30 mouse cellular contexts compared by ENCODE assay signal in genomic region chr8:77684372-77684771, GRCm38 (mm10). TPM values are rescaled to one million over a fixed set of nuclear protein-coding genes. Genes with fewer than 3 reads are reported as not detected.
DNase-seq lines count a peak whose midpoint lies in the region; ATAC-seq lines count a peak whose summit lies in the region.
"Had no signal": no experiment of that assay in that cellular context is flagged by ENCODE, and none has a peak within 500 bp of the region (broad histone marks: within the 10 kb centered on the region; RNA-seq: fewer than 3 reads in every experiment).

No protein-coding gene starts in this region.

- ATAC-seq in heart, embryonic 15.5 days (replicated peaks; ENCODE audit: insufficient number of reproducible peaks, insufficient read depth, low FRiP score, low read depth), result no peak
- ATAC-seq in heart, embryonic 11.5 days (replicated peaks; ENCODE audit: insufficient number of reproducible peaks, low FRiP score, low TSS enrichment), result no peak
- ATAC-seq in lung, embryonic 16.5 days (ENCODE audit: low read depth), result peak; percentile 41; the same call in 1 of the 2 replicates
- peak; percentile 38; the same call in 1 of the 2 replicates for ATAC-seq in intestine, embryonic 16.5 days
- ATAC-seq: activated CD4-positive, CD25-positive, alpha-beta regulatory T cell, adult 4 months; forebrain, postnatal 0 days; inflammation-experienced regulatory T-cells, adult 6 months had no signal

- H3K36me3 ChIP-seq in heart, embryonic 15.5 days, result peaks cover 9% of the 10 kb centered on the region
- peaks cover 5% of the 10 kb centered on the region; the same call in 1 of the 2 replicates for H3K36me3 ChIP-seq in heart, embryonic 11.5 days (ENCODE audit: control insufficient read depth, insufficient read depth, low read length)
- peaks cover 5% of the 10 kb centered on the region; the same call in 1 of the 2 replicates for H3K36me3 ChIP-seq in lung, embryonic 16.5 days (ENCODE audit: control insufficient read depth, insufficient read depth, low read length)
- H3K36me3 ChIP-seq in intestine, embryonic 16.5 days (ENCODE audit: control insufficient read depth, insufficient read depth, low read length), result no peaks in the 10 kb centered on the region
- H3K36me3 ChIP-seq: forebrain, embryonic 12.5 days; hindbrain, embryonic 15.5 days; neural tube, embryonic 15.5 days had no signal

- 65% methylated on average over 6 of the region's 6 CpGs for whole genome bisulfite sequencing in heart, embryonic 15.5 days
- 56% methylated on average over 6 of the region's 6 CpGs for WGBS in heart, embryonic 11.5 days (ENCODE audit: insufficient replicate concordance)
- WGBS in lung, embryonic 16.5 days, result 62% methylated on average over 6 of the region's 6 CpGs
- WGBS in intestine, embryonic 16.5 days, result 53% methylated on average over 6 of the region's 6 CpGs

- no peaks in the 10 kb centered on the region for H3K9me3 ChIP-seq in heart, embryonic 15.5 days (replicated peaks)
- H3K9me3 ChIP-seq in heart, embryonic 11.5 days (replicated peaks; ENCODE audit: control insufficient read depth, low read length), result no peaks in the 10 kb centered on the region
- H3K9me3 ChIP-seq in lung, embryonic 16.5 days (ENCODE audit: control insufficient read depth, low read length), result no peaks in the 10 kb centered on the region
- H3K9me3 ChIP-seq in intestine, embryonic 16.5 days (ENCODE audit: control insufficient read depth, low read length), result no peaks in the 10 kb centered on the region
- H3K9me3 ChIP-seq: forebrain, embryonic 12.5 days; hindbrain, embryonic 10.5 days; hindbrain, embryonic 15.5 days; limb, embryonic 12.5 days; neural tube, embryonic 15.5 days had no signal

- no peak overlapping the region for H3K4me3 ChIP-seq in heart, embryonic 15.5 days
- H3K4me3 ChIP-seq in heart, embryonic 11.5 days (ENCODE audit: low read depth, low read length), result no peak overlapping the region
- H3K4me3 ChIP-seq in lung, embryonic 16.5 days (ENCODE audit: low read length), result no peak overlapping the region
- H3K4me3 ChIP-seq in intestine, embryonic 16.5 days (ENCODE audit: low read length), result no peak overlapping the region
- H3K4me3 ChIP-seq: erythroblast, embryonic 14.5 days; forebrain, embryonic 12.5 days; hindbrain, embryonic 10.5 days; hindbrain, embryonic 15.5 days; limb, embryonic 12.5 days; neural tube, embryonic 15.5 days had no signal

- peaks cover 25% of the 10 kb centered on the region for H3K4me1 ChIP-seq in heart, embryonic 15.5 days (replicated peaks)
- peaks cover 10% of the 10 kb centered on the region for H3K4me1 ChIP-seq in heart, embryonic 11.5 days (ENCODE audit: control insufficient read depth, insufficient read depth, low read length)
- peaks cover 15% of the 10 kb centered on the region for H3K4me1 ChIP-seq in lung, embryonic 16.5 days (replicated peaks; ENCODE audit: control insufficient read depth, insufficient read depth, low read length)
- peaks cover 6% of the 10 kb centered on the region for H3K4me1 ChIP-seq in intestine, embryonic 16.5 days (ENCODE audit: control insufficient read depth, insufficient read depth, low read length)
- H3K4me1 ChIP-seq: forebrain, embryonic 12.5 days; hindbrain, embryonic 10.5 days; hindbrain, embryonic 15.5 days had no signal

- no peak overlapping the region for H3K9ac ChIP-seq in heart, embryonic 15.5 days
- no peak overlapping the region for H3K9ac ChIP-seq in heart, embryonic 11.5 days (ENCODE audit: low read depth, low read length)
- H3K9ac ChIP-seq in lung, embryonic 16.5 days (ENCODE audit: low read length), result no peak overlapping the region
- no peak overlapping the region for H3K9ac ChIP-seq in intestine, embryonic 16.5 days (ENCODE audit: low read depth, low read length)
- H3K9ac ChIP-seq: forebrain, embryonic 12.5 days; forebrain, postnatal 0 days; hindbrain, embryonic 15.5 days; limb, embryonic 12.5 days; neural tube, embryonic 15.5 days had no signal

- peak overlapping the region; percentile 30; the same call in 1 of the 2 replicates for H3K27ac ChIP-seq in heart, embryonic 15.5 days
- H3K27ac ChIP-seq in heart, embryonic 11.5 days (ENCODE audit: low read depth, low read length), result no peak overlapping the region
- peak overlapping the region; percentile 50 for H3K27ac ChIP-seq in lung, embryonic 16.5 days (ENCODE audit: low read length)
- peak overlapping the region; percentile 7 for H3K27ac ChIP-seq in intestine, embryonic 16.5 days (ENCODE audit: low read length)
- H3K27ac ChIP-seq: forebrain, embryonic 12.5 days; hindbrain, embryonic 10.5 days; hindbrain, embryonic 15.5 days; limb, embryonic 12.5 days; macrophage; neural tube, embryonic 15.5 days had no signal

- no peak for DNase-seq in lung, postnatal 14 days
- peak; percentile 33 for DNase-seq in NIH3T3 (ENCODE audit: low read depth)
- DNase-seq in adrenal gland, adult 2 months, result no peak
- DNase-seq in right cerebral cortex, postnatal 36 days (ENCODE audit: low spot score in 2 of 2), result no peak
- DNase-seq: adrenal gland, adult 8-10 months; B cell, adult 2 months; cerebellum, adult 8-10 months; cerebellum, postnatal 36 days; forebrain, postnatal 0 days; gastrocnemius, postnatal 10 days; heart, postnatal 14 days; kidney, postnatal 25 days; midbrain, embryonic 14.5 days; retina, postnatal 1 day; right cerebral cortex, postnatal 14 days; thymus, postnatal 4 days had no signal

- H3K27me3 ChIP-seq in heart, embryonic 15.5 days, result no peaks in the 10 kb centered on the region
- no peaks in the 10 kb centered on the region for H3K27me3 ChIP-seq in heart, embryonic 11.5 days (ENCODE audit: control insufficient read depth, insufficient read depth, low read length)
- no peaks in the 10 kb centered on the region for H3K27me3 ChIP-seq in lung, embryonic 16.5 days (ENCODE audit: control insufficient read depth, insufficient read depth, low read depth, low read length)
- no peaks in the 10 kb centered on the region for H3K27me3 ChIP-seq in intestine, embryonic 16.5 days (replicated peaks; ENCODE audit: control insufficient read depth, insufficient read depth, low read length)
- H3K27me3 ChIP-seq: forebrain, embryonic 12.5 days; hindbrain, embryonic 15.5 days; limb, embryonic 12.5 days; neural tube, embryonic 15.5 days had no signal

- no peak overlapping the region for H3K4me2 ChIP-seq in heart, embryonic 15.5 days
- H3K4me2 ChIP-seq in heart, embryonic 11.5 days, result no peak overlapping the region
- no peak overlapping the region for H3K4me2 ChIP-seq in lung, embryonic 16.5 days (ENCODE audit: low read depth, low read length)
- no peak overlapping the region for H3K4me2 ChIP-seq in intestine, embryonic 16.5 days (ENCODE audit: low read depth, low read length)
- H3K4me2 ChIP-seq: forebrain, embryonic 12.5 days; hindbrain, embryonic 15.5 days; limb, embryonic 12.5 days; neural tube, embryonic 15.5 days had no signal

RNA-seq across cellular contexts. Expression of gene Ednra, which starts 39.9 kb away (rescaled TPM):
- 35.6 and 44.8 TPM in 2 replicates for polyA plus RNA-seq in heart, embryonic 15.5 days (2015; fragmentation: Nextera tagmentation; extraction: Ambion mirVana)
- 47.6 and 48.5 TPM in 2 replicates for polyA plus RNA-seq in heart, embryonic 11.5 days (2014; fragmentation: Nextera tagmentation; extraction: Ambion mirVana)
- polyA plus RNA-seq in lung, embryonic 16.5 days (2015; fragmentation: Nextera tagmentation; extraction: Ambion mirVana), result 109 and 113 TPM in 2 replicates
- polyA plus RNA-seq in intestine, embryonic 16.5 days (2015; fragmentation: Nextera tagmentation; extraction: Ambion mirVana), result 14.5 and 16.1 TPM in 2 replicates
- total RNA-seq in adrenal gland, adult 2 months (2021), result 10 to 100 TPM; 20.0 to 22.3 TPM
- polyA plus RNA-seq in adrenal gland, adult 2 months (2012; rRNA removed), result 5.8 and 7.3 TPM in 2 replicates
- total RNA-seq: megakaryocyte-erythroid progenitor cell, adult 5-6 weeks had no signal
- polyA plus RNA-seq: activated CD4-positive, CD25-positive, alpha-beta regulatory T cell, adult 4 months; erythroblast, embryonic 14.5 days; inflammation-experienced regulatory T-cells, adult 6 months; macrophage had no signal

Comparison
In these comparisons a context has a peak if more than half of its experiments do, and no peak if none do; other contexts are left out.
1. ATAC-seq: peak in lung, embryonic 16.5 days (single experiment) and intestine, embryonic 16.5 days (single experiment); none in heart, embryonic 15.5 days (single experiment) and heart, embryonic 11.5 days (single experiment).